Mouse (Mus musculus) layer of hippocampus, postnatal 14 days (tissue): ENCODE data around the gene Nr2c1. TPM values are rescaled to one million over a fixed set of nuclear protein-coding genes. Genes with fewer than 3 reads are reported as not detected.

ENCODE experiments used
- DNase-seq, 2 experiments: peaks; one replicate each; pipeline ENCODE4 v3.0.0; 2021 to 2022; ENCODE audit warnings: low spot score in 2 of 2, mixed read lengths in 1 of 2
- long read RNA-seq, 2 experiments: library from polyadenylated mRNA; stranded (forward); transcript quantifications; one replicate each; pipeline ENCODE4 v2.0.0; 2021
- total RNA-seq, 2 experiments: library from RNA; stranded (reverse); gene quantifications; 2 replicates each; pipeline ENCODE4 v1.2.3; 2021

Nr2c1 gene
- total RNA-seq: 1 to 10 TPM; 7.7 to 9.0 TPM
- long read RNA-seq, experiment 1, partial matches to known transcripts: 0 of 8 reads
- long read RNA-seq, experiment 1, other reads (novel, unspliced or antisense): 4 of 8 reads
- long read RNA-seq, experiment 2, partial matches to known transcripts: 0 of 9 reads
- long read RNA-seq, experiment 2, other reads (novel, unspliced or antisense): 5 of 9 reads

- DNase-seq: peak; percentile 87 to 94
Observed at GRCm38 (mm10) chr10:94147756-94148531, at the start of gene Nr2c1. Nr2c1 (plus strand) TSS chr10:94148023.

- DNase-seq: no peak
Observed at GRCm38 (mm10) chr10:94098100-94098499, 49.7 kb upstream of the Nr2c1 start.

- no peak for DNase-seq
Observed at GRCm38 (mm10) chr10:94105498-94105897, 42.3 kb upstream of the Nr2c1 start.

- DNase-seq: no peak
Observed at GRCm38 (mm10) chr10:94107168-94107567, 40.7 kb upstream of the Nr2c1 start.

GRCm38 (mm10) chr10:94107607-94108006 is 40.2 kb upstream of the Nr2c1 start:
- DNase-seq: no peak

- no peak for DNase-seq
Observed at GRCm38 (mm10) chr10:94108791-94109190, 39.0 kb upstream of the Nr2c1 start.

- DNase-seq: no peak
Observed at GRCm38 (mm10) chr10:94110834-94111754, 36.7 kb upstream of the Nr2c1 start.

GRCm38 (mm10) chr10:94112207-94112606 is 35.6 kb upstream of the Nr2c1 start:
- DNase-seq: peak in 1 of 2 experiments; percentile 29

GRCm38 (mm10) chr10:94115893-94116599 is 31.8 kb upstream of the Nr2c1 start:
- DNase-seq: peak; percentile 73 to 86

- no peak for DNase-seq
Observed at GRCm38 (mm10) chr10:94116781-94117340, 31.0 kb upstream of the Nr2c1 start.

- DNase-seq: no peak
Observed at GRCm38 (mm10) chr10:94117916-94118315, 29.9 kb upstream of the Nr2c1 start.

- DNase-seq: no peak
Observed at GRCm38 (mm10) chr10:94118993-94119392, 28.8 kb upstream of the Nr2c1 start.

- no peak for DNase-seq
Observed at GRCm38 (mm10) chr10:94120676-94121075, 27.1 kb upstream of the Nr2c1 start.

GRCm38 (mm10) chr10:94122595-94122994 is 25.2 kb upstream of the Nr2c1 start:
- DNase-seq: peak in 1 of 2 experiments; percentile 17

- DNase-seq: no peak
Observed at GRCm38 (mm10) chr10:94123581-94123980, 24.2 kb upstream of the Nr2c1 start.

- DNase-seq: no peak
Observed at GRCm38 (mm10) chr10:94124376-94124775, 23.4 kb upstream of the Nr2c1 start.

- DNase-seq: peak; percentile 71 to 93
Observed at GRCm38 (mm10) chr10:94129680-94130119, 18.1 kb upstream of the Nr2c1 start.

GRCm38 (mm10) chr10:94133081-94133480 is 14.7 kb upstream of the Nr2c1 start:
- no peak for DNase-seq

- DNase-seq: no peak
Observed at GRCm38 (mm10) chr10:94133674-94134073, 14.1 kb upstream of the Nr2c1 start.
